Mouse (Mus musculus) C2C12 (cell line): ENCODE data around the gene Tm4sf4. TPM values are rescaled to one million over a fixed set of nuclear protein-coding genes. Genes with fewer than 3 reads are reported as not detected.

Source experiments
- H3K27me3 ChIP-seq: one replicate; pipeline ENCODE4 v1.6.1; 2011; ENCODE audit not compliant: control insufficient read depth, insufficient read depth, insufficient read length
- H3K36me3 ChIP-seq: one replicate; pipeline ENCODE4 v1.6.1; 2011; ENCODE audit not compliant: control insufficient read depth, insufficient read depth
- H3K4me3 ChIP-seq: one replicate; pipeline ENCODE4 v1.5.1; 2011; ENCODE audit warnings: mild to moderate bottlenecking, control low read depth; ENCODE audit not compliant: poor library complexity, insufficient read depth, severe bottlenecking
- H3K79me2 ChIP-seq: one replicate; pipeline ENCODE4 v1.6.1; 2011; ENCODE audit not compliant: control insufficient read depth, insufficient read depth
- H3K79me3 ChIP-seq: one replicate; pipeline ENCODE4 v1.6.1; 2011; ENCODE audit warnings: low read depth, control low read depth
- H3ac ChIP-seq: one replicate; pipeline ENCODE3; 2011; ENCODE audit warnings: low read depth; ENCODE audit not compliant: control insufficient read depth, insufficient read length
- CEBPB ChIP-seq: IDR thresholded peaks from one replicate; pipeline ENCODE4 v1.6.1; 2011; ENCODE audit warnings: low read depth, mild to moderate bottlenecking, control low read depth, moderate library complexity
- CTCF ChIP-seq: IDR thresholded peaks from one replicate; pipeline ENCODE4 v1.5.1; 2011; ENCODE audit not compliant: control insufficient read depth, insufficient read depth, insufficient read length
- FOSL1 ChIP-seq: IDR thresholded peaks from one replicate; pipeline ENCODE4 v1.8.0; 2011; ENCODE audit warnings: mild to moderate bottlenecking, low read length; ENCODE audit not compliant: poor library complexity, insufficient read depth, severe bottlenecking
- MAX ChIP-seq: IDR thresholded peaks from one replicate; pipeline ENCODE4 v1.6.1; 2011; ENCODE audit warnings: mild to moderate bottlenecking, control low read depth
- MYOD1 ChIP-seq: IDR thresholded peaks from one replicate; pipeline ENCODE4 v1.6.1; 2011; ENCODE audit warnings: low read depth; ENCODE audit not compliant: control insufficient read depth, insufficient read length
- MYOG ChIP-seq: IDR thresholded peaks from one replicate; pipeline ENCODE4 v1.6.1; 2011; ENCODE audit not compliant: control insufficient read depth, insufficient read length; ENCODE audit errors: extremely low read depth
- USF1 ChIP-seq: IDR thresholded peaks from one replicate; pipeline ENCODE4 v1.6.1; 2011; ENCODE audit warnings: low read depth, mild to moderate bottlenecking, control low read depth, moderate library complexity
- polyA plus RNA-seq: library from polyadenylated mRNA; unstranded; fragments of >200 nt; fragmentation: generic; extraction: Trizol; gene quantifications from one replicate; pipeline ENCODE4 v1.2.1, GENCODE M21; 2012; ENCODE audit warnings: missing spikeins

Tm4sf4 gene
- polyA plus RNA-seq, 1 experiment = 0.33 TPM

GRCm38 (mm10) chr3:57469325-57469724, 44.2 kb downstream of the Tm4sf4 start:
- TF ChIP-seq MYOD1 = no peak
- no peak for TF ChIP-seq USF1
- no peak for TF ChIP-seq CEBPB
- TF ChIP-seq MAX = no peak
- TF ChIP-seq CTCF = no peak
- no peak for TF ChIP-seq MYOG
- no peak for TF ChIP-seq FOSL1
- Histone ChIP-seq H3K79me3 (peaks cover 9% of the 10 kb centered on the region), H3K36me3 (peaks cover 18% of the 10 kb centered on the region), H3K79me2 (peaks cover 44% of the 10 kb centered on the region), H3ac (no peak overlapping the region), H3K27me3 (no peaks in the 10 kb centered on the region), H3K4me3 (no peak overlapping the region)

GRCm38 (mm10) chr3:57470326-57470725, 45.2 kb downstream of the Tm4sf4 start:
- no peak overlapping the region for H3K4me3 ChIP-seq
- H3K27me3 ChIP-seq = no peaks in the 10 kb centered on the region
- peaks cover 47% of the 10 kb centered on the region for H3K79me2 ChIP-seq
- peaks cover 10% of the 10 kb centered on the region for H3K79me3 ChIP-seq
- peak; percentile 39 for TF ChIP-seq CTCF
- no peak for TF ChIP-seq MAX
- H3ac ChIP-seq = no peak overlapping the region
- peaks cover 21% of the 10 kb centered on the region for H3K36me3 ChIP-seq

GRCm38 (mm10) chr3:57470981-57471601, 46.0 kb downstream of the Tm4sf4 start:
- H3K79me2 ChIP-seq = peaks cover 47% of the 10 kb centered on the region
- peaks cover 21% of the 10 kb centered on the region for H3K36me3 ChIP-seq

GRCm38 (mm10) chr3:57472407-57472806, 47.3 kb downstream of the Tm4sf4 start:
- Histone ChIP-seq H3K4me3 (no peak overlapping the region), H3ac (no peak overlapping the region), H3K79me2 (peaks cover 38% of the 10 kb centered on the region), H3K27me3 (no peaks in the 10 kb centered on the region), H3K36me3 (peaks cover 35% of the 10 kb centered on the region), H3K79me3 (peaks cover 10% of the 10 kb centered on the region)
- TF ChIP-seq MYOG (no peak), USF1 (no peak)

More at GRCm38 (mm10) chr3:57470981-57471601, 46.0 kb downstream of the Tm4sf4 start:
- peak overlapping the region; percentile 46 for H3ac ChIP-seq
- no peak overlapping the region for H3K4me3 ChIP-seq
- TF ChIP-seq CTCF (no peak), MAX (no peak), CEBPB (no peak), MYOD1 (no peak), MYOG (no peak), FOSL1 (no peak), USF1 (no peak)
- no peaks in the 10 kb centered on the region for H3K27me3 ChIP-seq
- peaks cover 10% of the 10 kb centered on the region for H3K79me3 ChIP-seq

- TF ChIP-seq CTCF (no peak), MYOG (no peak), MYOD1 (no peak), CEBPB (no peak), USF1 (no peak), MAX (no peak), FOSL1 (no peak)
- H3ac ChIP-seq = no peak overlapping the region
- H3K36me3 ChIP-seq = peaks cover 23% of the 10 kb centered on the region
- no peak overlapping the region for H3K4me3 ChIP-seq
- H3K79me3 ChIP-seq = peaks cover 13% of the 10 kb centered on the region
- H3K79me2 ChIP-seq = peaks cover 26% of the 10 kb centered on the region
- H3K27me3 ChIP-seq = no peaks in the 10 kb centered on the region
Observed at GRCm38 (mm10) chr3:57474421-57474820, 49.3 kb downstream of the Tm4sf4 start.

- Histone ChIP-seq H3K27me3 (no peaks in the 10 kb centered on the region), H3ac (no peak overlapping the region), H3K79me2 (peaks cover 53% of the 10 kb centered on the region), H3K4me3 (no peak overlapping the region), H3K79me3 (peaks cover 32% of the 10 kb centered on the region), H3K36me3 (peaks cover 13% of the 10 kb centered on the region)
- TF ChIP-seq MYOG = no peak
Observed at GRCm38 (mm10) chr3:57480640-57481039, 55.5 kb downstream of the Tm4sf4 start.
